Mouse (Mus musculus) layer of hippocampus, adult 2 months (tissue): ENCODE measurements at regions not wholly inside any gene's neighbourhood (a gene's known extent, or its start where the extent isn't known, plus 50 kb on each side); places are given as distances from the start of the nearest gene placed in this dataset.

ENCODE experiments used
- DNase-seq, 2 experiments: peaks; one replicate each; pipeline ENCODE4 v3.0.0; 2022; ENCODE audit warnings: low spot score in 2 of 2
- H3K27ac ChIP-seq: fragments of 200-600 bp; 2 replicates; pipeline ENCODE4 v1.8.1; 2022
- H3K4me3 ChIP-seq: fragments of 200-600 bp; 2 replicates; pipeline ENCODE4 v1.8.1; 2022; ENCODE audit warnings: mild to moderate bottlenecking
- CTCF ChIP-seq: fragments of 200-600 bp; conservative IDR thresholded peaks from 2 replicates; pipeline ENCODE4 v1.8.1; 2022; ENCODE audit warnings: antibody characterized with exemption, mild to moderate bottlenecking, moderate library complexity

DNA sequence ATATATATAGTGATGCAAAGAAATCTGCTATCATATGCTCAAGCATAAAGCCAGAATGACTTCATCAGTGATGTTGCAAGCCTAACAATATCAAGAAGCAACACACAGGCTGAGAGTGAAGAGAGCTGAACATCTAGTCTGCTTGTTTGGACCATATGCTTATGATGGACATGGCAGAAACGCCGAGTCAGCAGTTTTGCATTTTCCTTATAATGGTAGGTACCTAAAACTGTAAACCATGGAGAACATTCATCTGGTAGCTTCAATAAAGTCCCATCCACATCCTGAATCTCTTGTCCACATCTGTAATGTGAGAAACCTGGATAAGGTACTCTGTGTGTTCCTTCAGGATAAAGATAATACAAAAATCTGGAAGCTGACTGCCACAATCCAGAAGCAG lies 57.3 kb upstream of the Dgkg start:
- no peak for DNase-seq
- no peak overlapping the region for H3K4me3 ChIP-seq
- TF ChIP-seq CTCF, result no peak
- no peak overlapping the region for H3K27ac ChIP-seq

DNA sequence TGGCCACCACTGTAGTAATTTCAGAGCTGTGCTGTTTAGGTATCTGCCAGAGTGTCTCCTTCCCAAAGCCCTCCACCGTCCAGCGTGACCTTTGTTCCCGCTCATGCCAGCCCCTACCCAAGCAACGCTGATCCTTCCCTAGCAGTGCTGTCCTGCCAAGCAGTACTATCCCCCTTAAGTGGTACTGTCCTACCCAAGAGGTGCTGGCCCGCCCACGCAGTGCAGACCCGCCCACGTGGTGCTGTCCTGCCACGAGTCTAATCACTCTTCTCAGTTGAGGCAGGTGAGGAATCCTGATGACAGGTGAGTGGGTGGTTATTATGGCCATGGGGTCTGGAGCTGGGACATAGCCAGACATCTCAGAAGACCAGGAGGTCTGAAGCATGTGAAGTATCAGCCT lies 51.7 kb upstream of the Dgkg start:
- H3K4me3 ChIP-seq, result no peak overlapping the region
- no peak overlapping the region for H3K27ac ChIP-seq
- DNase-seq, result no peak
- TF ChIP-seq CTCF, result no peak
